Mouse (Mus musculus) lung, embryonic 14.5 days (tissue): ENCODE results near the gene Ccdc124. TPM values are rescaled to one million over a fixed set of nuclear protein-coding genes. Genes with fewer than 3 reads are reported as not detected.

Experiments used
- ATAC-seq: fragments of 200-750 bp; cut with Nextera tagmentation; 2 replicates; pipeline ENCODE4 v1.8.0; 2017; ENCODE audit warnings: mild to moderate bottlenecking, moderate TSS enrichment, moderate library complexity; ENCODE audit not compliant: insufficient read depth
- DNase-seq: peaks from one replicate; pipeline ENCODE4 v3.0.0-alpha.2; 2015
- H3K27ac ChIP-seq: fragments of 300-500 bp; sonication (generic); 2 replicates; pipeline ENCODE4 v1.5.1; 2014; ENCODE audit warnings: low read depth, mild to moderate bottlenecking, moderate library complexity
- H3K27me3 ChIP-seq: fragments of 300-500 bp; sonication (generic); 2 replicates; pipeline ENCODE4 v1.6.1; 2014; ENCODE audit warnings: low read length, control low read depth; ENCODE audit not compliant: insufficient read depth
- H3K36me3 ChIP-seq: fragments of 300-500 bp; sonication (generic); 2 replicates; pipeline ENCODE4 v1.6.1; 2014; ENCODE audit warnings: control low read depth; ENCODE audit not compliant: insufficient read depth
- H3K4me1 ChIP-seq: fragments of 300-500 bp; sonication (generic); 2 replicates; pipeline ENCODE4 v1.6.1; 2014; ENCODE audit warnings: antibody characterized with exemption, control low read depth; ENCODE audit not compliant: insufficient read depth
- H3K4me2 ChIP-seq: fragments of 300-500 bp; sonication (generic); 2 replicates; pipeline ENCODE4 v1.6.1; 2014; ENCODE audit warnings: mild to moderate bottlenecking
- H3K4me3 ChIP-seq: fragments of 300-500 bp; sonication (generic); 2 replicates; pipeline ENCODE4 v1.5.1; 2014; ENCODE audit warnings: low read depth, low read length
- H3K9ac ChIP-seq: fragments of 300-500 bp; sonication (generic); 2 replicates; pipeline ENCODE4 v1.6.1; 2014
- H3K9me3 ChIP-seq: fragments of 300-500 bp; sonication (generic); 2 replicates; pipeline ENCODE4 v1.6.1; 2016; ENCODE audit warnings: low read depth, low read length, control low read depth
- CTCF ChIP-seq: IDR thresholded peaks from 2 replicates; pipeline ENCODE4 v1.5.1; 2016; ENCODE audit warnings: antibody characterized with exemption, low read depth
- WGBS: fragments of 180-500 bp; shearing (Covaris S2); extraction: QIAGEN DNeasy Blood & Tissue Kit; methylation state at CpG from one replicate; pipeline ENCODE4 v1.1.7; 2014; 5-methylcytosine and 5-hydroxymethylcytosine counted together
- polyA plus RNA-seq: library from polyadenylated mRNA; unstranded; fragments of >200 nt; fragmentation: Nextera tagmentation; extraction: Ambion mirVana; gene quantifications from 2 replicates; pipeline ENCODE4 v1.2.1, GENCODE M21; 2014

The Ccdc124 gene
- polyA plus RNA-seq, 1 experiment from 2014 or later, result 125 TPM

DNA sequence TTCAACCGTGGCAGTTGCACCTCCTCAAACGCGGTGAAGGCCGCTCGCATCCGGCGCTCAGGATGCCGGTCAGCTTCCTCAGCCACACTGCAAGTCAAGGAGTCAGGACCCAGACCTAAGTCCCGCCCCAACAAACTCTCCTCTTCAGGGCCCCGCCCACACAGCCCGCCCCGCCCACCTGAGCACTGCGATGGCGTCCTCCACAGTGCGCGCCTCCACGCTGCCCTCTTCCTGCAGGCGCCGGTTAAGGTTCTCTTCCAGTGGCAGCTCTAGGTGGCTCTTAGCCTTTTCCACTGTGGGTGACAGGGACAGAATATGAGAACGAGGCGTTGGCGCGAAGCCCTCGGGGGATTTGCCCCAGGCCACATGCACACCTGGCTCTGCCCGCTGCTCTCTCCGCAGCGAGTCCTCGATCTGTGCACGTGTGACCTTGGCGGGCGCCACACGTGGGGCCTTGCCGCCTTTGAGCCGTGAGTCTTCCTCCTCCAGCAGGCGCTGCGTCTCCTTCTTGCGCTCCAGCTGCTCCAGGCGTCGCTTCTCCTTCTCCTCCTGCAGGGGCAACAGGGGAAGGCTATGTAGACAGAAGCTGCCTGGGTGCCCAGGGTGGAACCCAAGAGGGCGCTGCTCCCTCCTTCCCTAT, 5.1 kb downstream of the Ccdc124 start:
- Histone ChIP-seq H3K4me2 (peak overlapping the region; percentile 49), H3K9me3 (no peaks in the 10 kb centered on the region), H3K4me3 (peak overlapping the region; percentile 19; the same call in 1 of the 2 replicates), H3K36me3 (peaks cover 14% of the 10 kb centered on the region; the same call in 1 of the 2 replicates), H3K27ac (no peak overlapping the region), H3K9ac (peak overlapping the region; percentile 34; the same call in 1 of the 2 replicates), H3K27me3 (peaks cover 11% of the 10 kb centered on the region), H3K4me1 (peaks cover 18% of the 10 kb centered on the region)
- ATAC-seq (no peak), DNase-seq (peak; percentile 69)
- 23% methylated on average over 40 of the region's 40 CpGs for WGBS
- TF ChIP-seq CTCF, result peak; percentile 16

DNA sequence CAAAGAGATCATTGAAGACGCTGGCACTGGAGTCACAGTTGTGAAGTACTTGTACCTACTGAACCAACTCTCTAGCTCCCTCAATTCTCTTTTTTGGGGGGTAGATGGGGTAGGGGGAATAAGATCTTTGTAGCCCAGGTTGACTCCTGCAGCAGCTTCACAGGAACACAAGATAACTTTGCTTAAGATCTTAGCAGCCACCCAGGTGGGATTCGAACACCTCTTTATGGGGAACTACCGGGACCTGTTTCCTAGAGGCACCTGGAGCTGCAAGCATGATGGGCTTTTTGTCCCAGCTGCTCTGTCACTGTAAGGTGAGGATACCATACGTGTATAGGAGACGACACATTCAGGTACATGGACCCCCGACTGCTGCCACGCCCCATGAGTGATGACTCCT, 7.2 kb downstream of the Ccdc124 start:
- 0 out of 2 replicates have a peak overlapping the region, but pooled peaks have one; percentile 72 for H3K27ac ChIP-seq

GRCm38 (mm10) chr8:70866001-70866520, 7.7 kb downstream of the Ccdc124 start:
- Histone ChIP-seq H3K9ac (peak overlapping the region; percentile 50), H3K4me2 (peak overlapping the region; percentile 69), H3K27ac (peak overlapping the region; percentile 72), H3K4me1 (peaks cover 20% of the 10 kb centered on the region), H3K36me3 (peaks cover 14% of the 10 kb centered on the region; the same call in 1 of the 2 replicates), H3K9me3 (no peaks in the 10 kb centered on the region), H3K27me3 (peaks cover 37% of the 10 kb centered on the region), H3K4me3 (peak overlapping the region; percentile 55)
- 0 out of 2 replicates have a peak, but pooled peaks have one; percentile 6 for TF ChIP-seq CTCF
- 7% methylated on average over 12 of the region's 12 CpGs for WGBS
- DNase-seq (no peak), ATAC-seq (peak; percentile 7; the same call in 1 of the 2 replicates)

More for the DNA sequence above, 7.2 kb downstream of the Ccdc124 start:
- peaks cover 32% of the 10 kb centered on the region for H3K27me3 ChIP-seq
- TF ChIP-seq CTCF, result no peak
- no peaks in the 10 kb centered on the region for H3K9me3 ChIP-seq
- H3K4me2 ChIP-seq, result peak overlapping the region; percentile 69; the same call in 1 of the 2 replicates
- H3K9ac ChIP-seq, result peak overlapping the region; percentile 50; the same call in 1 of the 2 replicates
- peaks cover 14% of the 10 kb centered on the region; the same call in 1 of the 2 replicates for H3K36me3 ChIP-seq
- DNase-seq, result no peak
- WGBS, result 73% methylated on average over 7 of the region's 7 CpGs
- peaks cover 20% of the 10 kb centered on the region for H3K4me1 ChIP-seq
- H3K4me3 ChIP-seq, result peak overlapping the region; percentile 55; the same call in 1 of the 2 replicates
- ATAC-seq, result no peak

DNA sequence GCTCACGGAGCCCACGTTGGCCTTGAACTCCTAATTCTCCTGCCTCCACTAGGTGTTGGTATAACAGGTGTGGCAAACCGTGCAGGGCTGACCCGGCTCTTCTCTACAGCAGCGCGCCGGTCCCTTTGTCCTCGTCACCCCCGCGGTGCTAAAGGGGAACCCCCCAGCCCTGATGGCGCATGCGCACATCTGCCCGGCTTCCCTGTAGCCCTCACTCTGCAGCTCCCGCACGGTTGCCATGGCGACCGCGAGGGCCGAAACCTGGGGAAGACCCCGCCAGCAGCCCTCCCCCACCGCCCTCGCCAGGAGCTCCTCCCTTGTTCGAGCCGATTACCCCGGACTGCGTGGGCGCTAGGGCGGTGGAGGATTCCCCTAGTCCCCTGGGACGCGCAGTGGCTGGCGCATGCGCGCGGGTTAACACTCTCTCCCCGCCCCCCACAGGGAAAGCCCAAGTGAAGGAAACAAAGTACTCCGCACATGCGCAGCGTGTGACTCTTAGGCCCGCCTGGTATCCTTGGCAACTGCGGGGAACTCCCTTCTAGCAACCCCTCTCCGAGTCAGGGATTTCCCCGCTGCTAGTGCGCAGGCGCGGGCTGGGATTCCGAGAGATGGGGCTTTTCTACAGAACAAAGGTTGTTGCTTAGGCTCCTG, 8.3 kb downstream of the Ccdc124 start:
- DNase-seq, result peak; percentile 100
- no peaks in the 10 kb centered on the region for H3K9me3 ChIP-seq
- peak overlapping the region; percentile 72 for H3K27ac ChIP-seq
- H3K9ac ChIP-seq, result peak overlapping the region; percentile 50
- H3K4me1 ChIP-seq, result peaks cover 20% of the 10 kb centered on the region
- WGBS, result under 1% methylated on average over 46 of the region's 46 CpGs
- H3K4me2 ChIP-seq, result peak overlapping the region; percentile 69
- peak; percentile 86 for ATAC-seq
- H3K36me3 ChIP-seq, result peaks cover 14% of the 10 kb centered on the region; the same call in 1 of the 2 replicates
- H3K4me3 ChIP-seq, result peak overlapping the region; percentile 55
- no peak for TF ChIP-seq CTCF
- H3K27me3 ChIP-seq, result peaks cover 37% of the 10 kb centered on the region

- Histone ChIP-seq H3K36me3 (peaks cover 14% of the 10 kb centered on the region; the same call in 1 of the 2 replicates), H3K9ac (peak overlapping the region; percentile 50), H3K4me2 (peak overlapping the region; percentile 69), H3K9me3 (no peaks in the 10 kb centered on the region), H3K4me1 (peaks cover 20% of the 10 kb centered on the region), H3K27ac (peak overlapping the region; percentile 72; the same call in 1 of the 2 replicates), H3K4me3 (peak overlapping the region; percentile 55), H3K27me3 (peaks cover 37% of the 10 kb centered on the region)
- no peak for TF ChIP-seq CTCF
- ATAC-seq (peak; percentile 26; the same call in 1 of the 2 replicates), DNase-seq (peak; percentile 46)
- WGBS, result 3% methylated on average over 24 of the region's 24 CpGs
Observed at GRCm38 (mm10) chr8:70864712-70865221, 9.0 kb downstream of the Ccdc124 start.

- H3K36me3 ChIP-seq, result peaks cover 14% of the 10 kb centered on the region; the same call in 1 of the 2 replicates
- H3K27me3 ChIP-seq, result peaks cover 37% of the 10 kb centered on the region
- 2% methylated on average over 46 of the region's 46 CpGs for WGBS
- peaks cover 17% of the 10 kb centered on the region for H3K4me1 ChIP-seq
- no peak overlapping the region for H3K27ac ChIP-seq
- H3K9ac ChIP-seq, result peak overlapping the region; percentile 50
- ATAC-seq, result no peak
- H3K4me2 ChIP-seq, result peak overlapping the region; percentile 69
- no peaks in the 10 kb centered on the region for H3K9me3 ChIP-seq
- H3K4me3 ChIP-seq, result peak overlapping the region; percentile 55
- TF ChIP-seq CTCF, result no peak
- peak; percentile 41 for DNase-seq
Observed at GRCm38 (mm10) chr8:70863956-70864711, 9.6 kb downstream of the Ccdc124 start.
